Mouse (Mus musculus) limb, embryonic 12.5 days (tissue): Measurements from ENCODE around the gene Plekha7. TPM values are rescaled to one million over a fixed set of nuclear protein-coding genes. Genes with fewer than 3 reads are reported as not detected.

Experiments
- ATAC-seq: fragments of 200-750 bp; cut with Nextera tagmentation; 2 replicates; pipeline ENCODE4 v1.8.0; 2017; ENCODE audit warnings: low read depth, moderate TSS enrichment; ENCODE audit not compliant: insufficient number of reproducible peaks, insufficient read depth, low FRiP score, low TSS enrichment
- H3K27ac ChIP-seq: fragments of 300-500 bp; sonication (generic); 2 replicates; pipeline ENCODE4 v1.5.1; 2016; ENCODE audit warnings: mild to moderate bottlenecking, moderate library complexity
- H3K27me3 ChIP-seq: fragments of 300-500 bp; sonication (generic); 2 replicates; pipeline ENCODE4 v1.6.1; 2016; ENCODE audit warnings: mild to moderate bottlenecking, moderate library complexity
- H3K36me3 ChIP-seq: fragments of 300-500 bp; sonication (generic); 2 replicates; pipeline ENCODE4 v1.6.1; 2016; ENCODE audit warnings: mild to moderate bottlenecking, moderate library complexity
- H3K4me1 ChIP-seq: fragments of 300-500 bp; sonication (generic); replicated peaks from 2 replicates; pipeline ENCODE4 v1.6.1; 2016
- H3K4me2 ChIP-seq: fragments of 300-500 bp; sonication (generic); 2 replicates; pipeline ENCODE4 v1.6.1; 2016; ENCODE audit warnings: mild to moderate bottlenecking, moderate library complexity
- H3K4me3 ChIP-seq: fragments of 300-500 bp; sonication (generic); replicated peaks from 2 replicates; pipeline ENCODE4 v1.5.1; 2016; ENCODE audit warnings: mild to moderate bottlenecking
- H3K9ac ChIP-seq: fragments of 300-500 bp; sonication (generic); replicated peaks from 2 replicates; pipeline ENCODE4 v1.6.1; 2016; ENCODE audit warnings: mild to moderate bottlenecking, moderate library complexity
- H3K9me3 ChIP-seq: fragments of 300-500 bp; sonication (generic); 2 replicates; pipeline ENCODE4 v1.6.1; 2016; ENCODE audit warnings: mild to moderate bottlenecking, moderate library complexity
- WGBS: fragments of 180-500 bp; shearing (Covaris S2); methylation state at CpG from one replicate; pipeline ENCODE4 v1.1.7; 2016; 5-methylcytosine and 5-hydroxymethylcytosine counted together
- polyA plus RNA-seq: library from polyadenylated mRNA; unstranded; fragments of >200 nt; fragmentation: Nextera tagmentation; extraction: Ambion mirVana; gene quantifications from 2 replicates; pipeline ENCODE4 v1.2.1, GENCODE M21; 2016

The Plekha7 gene
- polyA plus RNA-seq, 1 experiment from 2014 or later: 8.6 TPM

GRCm38 (mm10) chr7:116182451-116182850 lies 125.7 kb downstream of the Plekha7 start:
- Histone ChIP-seq H3K36me3 (no peaks in the 10 kb centered on the region), H3K4me2 (no peak overlapping the region), H3K9me3 (no peaks in the 10 kb centered on the region), H3K27ac (no peak overlapping the region), H3K27me3 (no peaks in the 10 kb centered on the region), H3K4me3 (no peak overlapping the region), H3K9ac (no peak overlapping the region), H3K4me1 (peaks cover 32% of the 10 kb centered on the region)
- WGBS: 72% methylated on average over 1 of the region's 1 CpGs
- no peak for ATAC-seq

GRCm38 (mm10) chr7:116181444-116181946 lies 126.7 kb downstream of the Plekha7 start:
- Histone ChIP-seq H3K4me3 (no peak overlapping the region), H3K36me3 (no peaks in the 10 kb centered on the region), H3K4me2 (no peak overlapping the region), H3K9me3 (no peaks in the 10 kb centered on the region), H3K27ac (no peak overlapping the region), H3K4me1 (peaks cover 23% of the 10 kb centered on the region), H3K27me3 (no peaks in the 10 kb centered on the region), H3K9ac (no peak overlapping the region)
- no peak for ATAC-seq
- 83% methylated on average over 5 of the region's 5 CpGs for WGBS

GRCm38 (mm10) chr7:116178916-116179315 lies 129.3 kb downstream of the Plekha7 start:
- no peak for ATAC-seq
- H3K27me3 ChIP-seq: no peaks in the 10 kb centered on the region
- no peak overlapping the region for H3K9ac ChIP-seq
- H3K27ac ChIP-seq: no peak overlapping the region
- no peak overlapping the region for H3K4me3 ChIP-seq
- WGBS: 79% methylated on average over 3 of the region's 3 CpGs
- H3K4me1 ChIP-seq: peaks cover under 1% of the 10 kb centered on the region; the same call in 1 of the 2 replicates
- no peaks in the 10 kb centered on the region for H3K9me3 ChIP-seq
- no peak overlapping the region for H3K4me2 ChIP-seq
- no peaks in the 10 kb centered on the region for H3K36me3 ChIP-seq

- ATAC-seq: 0 out of 2 replicates have a peak, but pooled peaks have one; percentile 33
- Histone ChIP-seq H3K9me3 (no peaks in the 10 kb centered on the region), H3K27ac (no peak overlapping the region), H3K4me2 (no peak overlapping the region), H3K9ac (no peak overlapping the region), H3K4me3 (no peak overlapping the region), H3K36me3 (no peaks in the 10 kb centered on the region), H3K4me1 (peaks cover 7% of the 10 kb centered on the region), H3K27me3 (no peaks in the 10 kb centered on the region)
- WGBS: 83% methylated on average over 10 of the region's 10 CpGs
Measured at GRCm38 (mm10) chr7:116172774-116173173, 135.4 kb downstream of the Plekha7 start.

- H3K9ac ChIP-seq: no peak overlapping the region
- H3K4me2 ChIP-seq: no peak overlapping the region
- no peak for ATAC-seq
- H3K36me3 ChIP-seq: no peaks in the 10 kb centered on the region
- 76% methylated on average over 4 of the region's 4 CpGs for WGBS
- H3K4me1 ChIP-seq: peaks cover 7% of the 10 kb centered on the region
- H3K27ac ChIP-seq: no peak overlapping the region
- no peaks in the 10 kb centered on the region for H3K9me3 ChIP-seq
- no peaks in the 10 kb centered on the region for H3K27me3 ChIP-seq
- H3K4me3 ChIP-seq: no peak overlapping the region
Measured at GRCm38 (mm10) chr7:116169426-116169825, 138.8 kb downstream of the Plekha7 start.

GRCm38 (mm10) chr7:116168224-116168623 lies 140.0 kb downstream of the Plekha7 start:
- ATAC-seq: no peak
- Histone ChIP-seq H3K4me3 (no peak overlapping the region), H3K9ac (no peak overlapping the region), H3K9me3 (no peaks in the 10 kb centered on the region), H3K36me3 (no peaks in the 10 kb centered on the region), H3K27me3 (no peaks in the 10 kb centered on the region), H3K4me2 (no peak overlapping the region), H3K4me1 (peaks cover 6% of the 10 kb centered on the region), H3K27ac (no peak overlapping the region)
- WGBS: 89% methylated on average over 7 of the region's 7 CpGs

- H3K36me3 ChIP-seq: no peaks in the 10 kb centered on the region
- H3K9me3 ChIP-seq: no peaks in the 10 kb centered on the region
- H3K4me3 ChIP-seq: no peak overlapping the region
- no peak for ATAC-seq
- 91% methylated on average over 12 of the region's 12 CpGs for WGBS
- H3K27ac ChIP-seq: no peak overlapping the region
- no peak overlapping the region for H3K4me2 ChIP-seq
- no peaks in the 10 kb centered on the region for H3K4me1 ChIP-seq
- no peak overlapping the region for H3K9ac ChIP-seq
- 0 out of 2 replicates have a peak, but pooled peaks cover 3% of the 10 kb centered on the region for H3K27me3 ChIP-seq
Measured at GRCm38 (mm10) chr7:116164232-116164631, 143.9 kb downstream of the Plekha7 start.

GRCm38 (mm10) chr7:116161544-116161943 lies 146.6 kb downstream of the Plekha7 start:
- Histone ChIP-seq H3K27me3 (0 out of 2 replicates have a peak, but pooled peaks cover 3% of the 10 kb centered on the region), H3K4me3 (no peak overlapping the region), H3K36me3 (no peaks in the 10 kb centered on the region), H3K4me1 (no peaks in the 10 kb centered on the region), H3K4me2 (no peak overlapping the region), H3K9ac (no peak overlapping the region), H3K27ac (no peak overlapping the region), H3K9me3 (no peaks in the 10 kb centered on the region)
- no peak for ATAC-seq
- 20% methylated on average over 5 of the region's 5 CpGs for WGBS

GRCm38 (mm10) chr7:116156894-116157143 lies 151.4 kb downstream of the Plekha7 start:
- ATAC-seq: no peak
- H3K36me3 ChIP-seq: no peaks in the 10 kb centered on the region
- H3K9ac ChIP-seq: no peak overlapping the region
- WGBS: 68% methylated on average over 14 of the region's 14 CpGs
- no peak overlapping the region for H3K4me3 ChIP-seq
- peak overlapping the region; percentile 32 for H3K4me2 ChIP-seq
- H3K27me3 ChIP-seq: 0 out of 2 replicates have a peak, but pooled peaks cover 3% of the 10 kb centered on the region
- H3K27ac ChIP-seq: no peak overlapping the region
- H3K9me3 ChIP-seq: no peaks in the 10 kb centered on the region
- H3K4me1 ChIP-seq: no peaks in the 10 kb centered on the region

- H3K27me3 ChIP-seq: 0 out of 2 replicates have a peak, but pooled peaks cover 3% of the 10 kb centered on the region
- 61% methylated on average over 17 of the region's 17 CpGs for WGBS
Measured at GRCm38 (mm10) chr7:116156072-116156893, 151.9 kb downstream of the Plekha7 start.

GRCm38 (mm10) chr7:116153781-116154368 lies 154.3 kb downstream of the Plekha7 start:
- Histone ChIP-seq H3K36me3 (no peaks in the 10 kb centered on the region), H3K27ac (no peak overlapping the region), H3K4me1 (no peaks in the 10 kb centered on the region), H3K9ac (no peak overlapping the region), H3K9me3 (no peaks in the 10 kb centered on the region), H3K4me3 (no peak overlapping the region), H3K4me2 (no peak overlapping the region), H3K27me3 (no peaks in the 10 kb centered on the region)
- no peak for ATAC-seq
- 64% methylated on average over 2 of the region's 2 CpGs for WGBS

More at GRCm38 (mm10) chr7:116156072-116156893, 151.9 kb downstream of the Plekha7 start:
- H3K4me3 ChIP-seq: no peak overlapping the region
- no peak overlapping the region for H3K27ac ChIP-seq
- peak overlapping the region; percentile 32 for H3K4me2 ChIP-seq
- no peak overlapping the region for H3K9ac ChIP-seq
- no peaks in the 10 kb centered on the region for H3K4me1 ChIP-seq
- no peaks in the 10 kb centered on the region for H3K36me3 ChIP-seq
- no peaks in the 10 kb centered on the region for H3K9me3 ChIP-seq
- ATAC-seq: no peak
